Mouse (Mus musculus) CD4-positive, CD25-positive, alpha-beta regulatory T cell, adult 2 months (primary cell): Measurements from ENCODE around the gene Rpl41.
A peak's percentile ranks its signal among the peaks of the same experiment; 100 is the strongest.
"Not testable (repeated sequence)": the region's sequence is repeated elsewhere in the genome, so short reads cannot be mapped to it uniquely, and the experiment has no call there.

Experiments
- DNase-seq: peaks from one replicate; pipeline ENCODE4 v3.0.0-alpha.2; 2012; ENCODE audit warnings: low read depth, low spot score

The Rpl41 gene

DNA sequence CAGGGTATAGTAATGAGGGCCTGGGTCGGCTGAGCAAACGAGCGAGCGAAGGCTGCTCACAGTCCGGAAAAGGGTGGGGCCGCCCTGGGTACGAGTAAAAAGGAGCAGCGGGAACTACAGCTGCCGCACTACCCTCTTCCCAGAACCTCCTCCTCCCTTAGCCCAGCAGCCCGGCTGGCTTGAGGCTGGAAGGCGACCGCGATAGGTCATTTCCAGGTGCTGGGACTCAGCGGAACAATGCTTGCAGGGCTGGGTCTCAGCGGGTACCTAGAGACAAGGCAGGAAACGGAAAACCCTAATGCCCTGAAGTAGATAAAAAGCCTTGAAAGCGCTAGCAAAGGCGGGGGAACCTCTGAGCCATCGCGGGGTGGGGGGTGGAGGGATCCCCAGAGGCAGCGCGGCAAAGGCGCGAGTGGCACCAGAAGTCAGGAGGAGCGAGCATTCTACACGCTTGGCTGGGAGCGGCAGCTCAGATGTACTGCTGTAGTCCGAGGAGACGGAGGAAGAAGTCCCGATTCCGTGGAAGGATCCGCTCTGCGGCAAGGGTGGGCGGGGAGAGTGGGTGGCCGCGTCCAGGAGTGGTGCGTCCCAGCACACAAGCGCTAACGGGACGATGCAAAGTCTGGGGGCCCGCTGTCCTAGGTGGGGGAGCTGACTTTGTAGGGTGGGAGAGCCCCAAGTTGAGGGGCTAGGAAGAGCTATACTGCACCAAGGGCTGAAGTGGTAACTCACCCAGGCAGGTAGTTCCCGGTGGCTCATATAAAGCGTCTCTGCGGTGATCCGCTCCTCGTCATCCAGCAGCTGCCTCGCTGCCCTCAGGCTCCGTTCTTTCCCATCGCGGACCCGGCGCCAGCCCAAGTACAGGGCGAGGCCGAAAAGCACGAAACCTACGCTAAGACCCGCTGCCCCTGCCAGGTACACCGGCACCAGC lies 24.1 kb downstream of the Rpl41 start:
- DNase-seq, result peak; percentile 86

DNA sequence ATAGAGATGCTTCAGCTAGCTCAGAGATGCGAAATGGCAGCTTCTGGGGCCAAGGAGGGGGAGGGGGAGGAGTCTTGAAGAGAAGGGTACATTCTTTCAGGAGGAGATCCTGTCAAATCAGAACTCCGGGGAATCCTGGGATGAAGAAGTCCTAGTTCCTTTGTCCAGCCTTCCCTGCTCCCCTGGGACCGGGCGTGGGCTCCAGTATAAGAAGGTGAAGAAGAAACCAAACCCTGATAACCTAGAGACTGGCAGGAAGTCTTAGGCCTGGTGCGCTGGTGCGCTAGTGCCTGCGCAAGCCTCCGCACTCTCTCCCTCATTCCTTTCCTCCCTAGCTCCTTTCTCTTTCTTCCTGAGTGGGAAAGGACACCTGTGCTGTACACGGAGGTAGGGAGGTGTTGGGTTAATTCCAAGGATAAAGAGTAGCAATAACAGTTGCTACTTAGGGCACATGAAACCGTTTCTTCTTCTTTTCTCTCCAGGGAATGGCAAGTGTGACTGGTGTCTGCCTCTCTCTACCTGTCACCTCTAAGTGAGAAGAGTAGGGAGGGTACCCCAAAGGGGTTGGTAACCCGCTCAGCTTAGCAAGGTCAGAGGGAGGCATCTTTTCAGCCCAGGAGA lies 24.9 kb downstream of the Rpl41 start:
- DNase-seq, result peak; percentile 54

DNA sequence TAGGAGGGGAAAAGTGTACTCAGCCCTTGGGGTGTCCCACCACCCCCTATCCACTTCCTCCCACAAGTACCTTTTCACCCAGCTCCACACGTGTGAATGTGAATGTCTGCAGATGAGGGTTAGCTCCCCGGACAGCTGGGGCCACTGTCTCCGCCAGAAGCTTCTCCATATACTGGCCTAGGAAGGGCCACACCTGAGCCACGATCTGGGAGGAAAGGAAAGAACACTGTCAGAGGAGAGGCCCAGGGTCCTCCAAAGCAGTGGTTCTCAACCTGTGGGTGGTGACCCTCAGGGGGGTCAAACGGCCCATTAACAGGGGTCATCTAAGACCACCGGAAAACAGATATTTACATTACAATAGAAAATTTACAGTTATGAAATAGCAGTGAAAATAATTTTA lies 26.8 kb downstream of the Rpl41 start:
- DNase-seq, result no peak

DNA sequence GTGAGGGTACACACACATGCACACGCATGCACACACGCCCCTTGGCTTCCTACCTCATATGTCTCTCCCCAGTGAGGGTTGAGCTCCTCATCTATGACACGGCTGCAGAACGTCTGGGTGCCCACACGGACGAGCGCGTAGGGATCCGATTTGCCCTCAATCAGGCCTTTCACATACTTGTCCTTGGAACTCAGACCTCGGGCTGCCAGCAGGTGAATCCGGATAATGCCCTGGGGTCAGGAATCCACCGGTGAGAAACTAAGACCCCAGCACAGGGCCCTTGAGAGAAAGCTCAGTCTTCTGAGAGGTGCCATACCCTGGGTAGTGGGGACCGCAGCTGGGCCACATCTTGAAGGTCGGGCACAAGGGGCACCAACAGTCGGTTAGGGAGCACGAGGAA lies 28.5 kb downstream of the Rpl41 start:
- DNase-seq, result no peak

DNA sequence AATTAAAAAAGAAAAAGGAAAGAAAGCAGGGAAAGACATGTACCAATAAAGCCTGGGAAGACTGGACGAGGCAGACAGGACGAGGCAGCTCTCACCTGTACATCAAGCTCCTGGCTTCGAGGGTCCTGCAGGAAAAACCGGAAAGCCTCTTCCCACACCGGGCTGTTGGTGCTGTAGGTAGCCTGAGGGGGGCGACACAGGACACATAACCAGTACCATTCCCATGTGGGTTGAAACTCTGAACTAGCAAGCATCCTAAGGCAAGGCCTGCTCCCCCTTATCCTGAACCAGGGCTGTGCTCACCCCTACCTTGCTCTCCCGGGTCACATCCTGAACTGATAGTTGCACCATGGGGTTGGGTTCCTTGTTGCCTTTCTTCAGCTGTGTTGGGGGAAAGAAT lies 30.3 kb downstream of the Rpl41 start:
- peak; percentile 64 for DNase-seq

DNA sequence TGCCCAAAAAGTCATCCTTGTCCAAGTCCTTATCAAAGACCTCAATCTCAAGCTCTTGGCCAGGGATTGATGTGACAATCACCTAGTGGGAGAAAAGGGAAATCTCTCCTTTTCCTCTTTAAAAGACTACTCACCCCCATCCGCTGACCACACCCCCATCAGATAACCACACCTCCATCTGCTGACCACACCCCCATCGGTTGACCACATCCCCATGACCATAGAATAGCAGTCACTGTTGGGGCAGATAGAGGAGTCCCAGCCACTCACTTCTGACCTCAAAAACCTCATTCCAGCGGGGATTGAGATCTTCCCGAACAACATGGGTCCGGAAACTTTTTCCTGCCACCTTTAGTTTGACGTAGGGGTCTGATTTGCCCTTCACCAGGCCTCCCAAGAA lies 32.4 kb downstream of the Rpl41 start:
- no peak for DNase-seq

DNA sequence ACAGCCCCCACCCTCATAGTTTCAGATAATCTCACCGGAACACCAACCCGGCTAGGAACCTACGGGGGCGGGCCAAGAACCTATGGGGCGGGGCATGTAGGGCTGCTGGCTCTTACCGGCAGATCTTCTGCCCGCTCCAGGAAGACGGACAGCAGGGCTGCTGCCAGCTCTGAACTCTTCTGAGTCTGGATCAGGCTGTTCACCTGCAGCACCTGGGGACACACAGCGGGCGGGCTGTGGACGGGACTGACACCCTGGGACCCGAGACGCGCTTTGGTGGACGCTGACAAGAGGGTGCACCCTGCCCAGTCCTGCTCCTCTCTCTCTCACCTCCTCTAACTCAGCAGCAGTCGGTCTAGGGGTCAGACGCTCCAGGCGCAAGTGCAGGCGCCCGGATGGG lies 33.1 kb downstream of the Rpl41 start:
- DNase-seq, result no peak

DNA sequence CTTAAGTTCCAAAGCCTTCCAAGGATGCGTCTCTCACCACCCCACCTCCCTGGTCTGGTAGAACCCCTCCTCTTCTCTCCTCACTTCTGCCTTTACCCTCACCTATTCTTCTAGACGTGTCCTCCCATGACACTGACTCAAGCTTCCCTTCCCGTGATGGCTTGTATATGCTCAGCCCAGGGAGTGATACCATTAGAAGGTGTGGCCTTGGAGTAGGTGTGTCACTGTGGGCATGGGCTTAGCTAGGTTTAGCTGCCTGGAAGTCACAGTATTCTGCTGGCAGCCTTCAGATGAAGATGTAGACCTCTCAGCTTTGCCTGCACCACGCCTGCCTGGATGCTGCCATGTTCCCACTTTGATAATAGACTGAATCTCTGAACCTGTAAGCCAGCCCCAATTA lies 34.1 kb downstream of the Rpl41 start:
- no peak for DNase-seq

DNA sequence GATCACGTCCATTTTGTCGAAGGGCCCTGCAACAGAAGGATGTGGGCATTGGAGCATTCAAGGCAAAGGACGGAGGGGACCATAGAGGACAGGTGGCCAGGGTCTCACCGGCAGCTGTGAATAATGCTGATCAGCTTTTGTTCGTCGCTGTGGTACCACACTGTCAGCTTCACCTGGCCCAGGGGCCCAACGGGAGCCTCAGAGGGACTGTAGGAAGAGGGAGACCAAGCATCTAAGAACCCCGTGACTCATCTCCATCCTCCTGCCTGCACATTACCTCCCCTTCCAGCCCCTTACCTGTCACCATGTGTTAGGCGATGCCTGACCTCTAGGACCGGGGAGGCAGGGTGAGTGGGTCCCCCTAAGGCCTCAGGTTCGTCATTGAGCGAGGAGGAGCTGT lies 37.3 kb downstream of the Rpl41 start:
- DNase-seq, result no peak

DNA sequence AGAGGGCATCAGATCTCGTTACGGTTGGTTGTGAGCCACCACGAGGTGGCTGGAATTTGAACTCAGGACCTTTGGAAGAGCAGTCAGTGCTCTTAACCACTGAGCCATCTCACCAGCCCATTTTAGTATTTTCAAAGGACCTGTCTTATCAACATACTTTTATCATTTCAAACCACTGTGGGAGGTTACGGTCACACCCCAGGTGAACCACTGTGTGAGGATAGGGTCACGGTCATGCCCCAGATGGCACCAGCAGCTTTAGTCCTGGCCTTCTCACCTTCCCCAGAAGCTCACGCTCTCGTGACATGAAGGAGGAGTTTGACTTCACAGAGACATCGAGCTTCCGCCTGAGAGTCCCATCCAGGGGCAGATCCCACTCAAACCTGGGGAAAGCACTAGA lies 37.9 kb downstream of the Rpl41 start:
- DNase-seq, result no peak

DNA sequence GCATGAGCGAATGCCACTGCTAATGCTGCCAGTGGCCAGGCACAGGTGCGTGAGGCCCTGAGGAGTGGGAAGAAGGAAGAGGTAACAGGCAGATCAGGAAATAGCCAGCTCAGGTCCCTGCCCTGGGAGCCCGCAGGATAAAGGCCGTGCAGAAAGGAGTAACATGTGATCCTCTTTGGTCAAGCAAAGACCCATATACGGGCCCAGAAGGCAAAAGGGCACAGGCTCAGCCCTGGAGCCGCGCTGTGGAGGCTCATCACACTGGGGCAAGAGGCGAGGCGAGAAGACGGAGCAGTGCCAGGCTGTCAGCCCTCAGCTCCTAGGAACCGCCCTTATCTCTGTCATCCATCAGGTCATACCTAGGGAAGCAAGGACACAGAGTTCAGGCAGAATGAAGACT lies 38.8 kb downstream of the Rpl41 start:
- no peak for DNase-seq

DNA sequence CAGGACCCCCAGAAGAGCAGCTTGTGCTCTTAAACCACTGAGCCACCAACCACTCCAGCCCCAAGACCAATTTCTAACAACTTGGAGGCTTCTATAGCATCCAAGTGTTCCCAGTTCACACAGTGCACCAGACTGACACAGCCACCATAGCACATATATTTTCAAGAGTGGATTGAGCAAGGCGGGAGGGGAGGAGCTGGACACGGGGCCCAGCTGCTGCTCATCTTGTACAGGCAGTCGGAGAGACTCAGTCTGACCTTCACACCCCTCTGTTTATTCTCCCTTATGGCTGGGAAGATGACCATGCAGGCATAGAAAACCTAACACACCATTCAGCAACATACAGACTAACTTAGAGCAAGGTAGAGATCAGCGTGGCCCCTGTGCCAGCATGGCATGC lies 39.3 kb downstream of the Rpl41 start:
- DNase-seq, result no peak

DNA sequence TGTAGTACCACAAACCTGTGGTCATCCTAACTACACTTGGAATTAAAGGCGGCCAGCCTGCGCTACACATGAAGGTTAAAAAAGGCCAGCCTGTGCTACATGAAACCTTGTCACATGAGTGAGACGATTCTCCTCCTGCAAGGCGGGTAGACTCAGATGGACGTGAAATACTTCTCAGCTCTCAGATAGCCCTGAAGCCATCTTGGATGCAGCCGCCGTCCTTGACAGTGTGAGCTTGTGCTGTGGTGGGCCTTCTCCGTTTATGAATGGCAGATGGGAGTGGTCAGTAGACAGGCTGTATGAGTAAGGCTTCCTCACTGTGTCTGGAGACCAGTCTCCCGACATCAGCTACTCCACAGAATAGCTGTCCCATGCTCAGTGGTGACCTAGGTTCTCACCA lies 39.9 kb downstream of the Rpl41 start:
- no peak for DNase-seq

DNA sequence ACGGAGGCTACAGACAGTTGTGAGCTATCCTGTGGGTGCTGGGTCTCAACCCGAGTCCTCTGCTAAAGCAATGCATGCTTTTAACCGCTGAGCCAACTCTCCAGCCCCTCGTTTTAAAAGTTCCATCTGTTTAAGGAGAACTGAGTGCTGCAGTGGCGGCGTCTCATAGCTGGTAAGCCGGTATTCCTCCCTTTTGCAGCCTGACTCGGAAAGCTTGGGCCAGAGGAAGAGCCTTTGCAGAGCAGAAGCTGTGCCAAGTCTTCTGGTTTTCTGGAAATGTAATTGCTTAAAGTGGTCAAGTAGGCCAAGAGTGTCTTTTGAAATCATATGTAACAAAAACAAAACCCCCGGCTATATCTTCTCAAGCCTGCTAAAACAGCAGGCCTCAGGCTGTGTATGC lies 40.8 kb downstream of the Rpl41 start:
- no peak for DNase-seq

DNA sequence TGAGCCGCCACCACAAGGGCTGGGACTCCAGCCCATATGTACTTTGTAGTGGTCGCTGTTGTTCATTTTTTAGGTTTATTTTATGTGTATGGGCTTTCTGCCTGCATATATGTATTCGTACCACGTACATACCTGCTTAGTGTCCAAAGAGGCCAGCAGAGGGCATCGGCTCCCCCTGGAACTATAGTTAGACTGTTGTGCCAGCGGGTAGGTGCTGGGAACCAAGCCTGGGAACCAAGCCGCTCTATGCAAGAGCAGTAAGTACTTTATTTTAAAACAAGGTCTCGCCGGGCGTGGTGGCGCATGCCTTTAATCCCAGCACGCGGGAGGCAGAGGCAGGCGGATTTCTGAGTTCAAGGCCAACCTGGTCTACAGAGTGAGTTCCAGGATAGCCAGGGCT lies 43.1 kb downstream of the Rpl41 start:
- no peak for DNase-seq

DNA sequence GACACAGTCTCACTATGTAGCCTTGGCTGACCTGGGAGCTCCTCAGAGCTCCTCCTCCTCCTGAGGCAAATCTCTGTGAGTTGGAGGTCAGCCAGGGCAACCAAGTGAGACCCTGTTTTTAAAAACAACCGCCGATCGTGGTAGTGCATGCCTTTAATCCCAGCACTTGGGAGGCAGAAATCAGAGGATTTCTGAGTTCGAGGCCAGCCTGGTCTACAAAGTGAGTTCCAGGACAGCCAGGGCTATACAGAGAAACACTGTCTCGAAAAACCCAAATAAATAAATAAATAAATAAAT lies 43.8 kb downstream of the Rpl41 start:
- not testable (repeated sequence) for DNase-seq

DNA sequence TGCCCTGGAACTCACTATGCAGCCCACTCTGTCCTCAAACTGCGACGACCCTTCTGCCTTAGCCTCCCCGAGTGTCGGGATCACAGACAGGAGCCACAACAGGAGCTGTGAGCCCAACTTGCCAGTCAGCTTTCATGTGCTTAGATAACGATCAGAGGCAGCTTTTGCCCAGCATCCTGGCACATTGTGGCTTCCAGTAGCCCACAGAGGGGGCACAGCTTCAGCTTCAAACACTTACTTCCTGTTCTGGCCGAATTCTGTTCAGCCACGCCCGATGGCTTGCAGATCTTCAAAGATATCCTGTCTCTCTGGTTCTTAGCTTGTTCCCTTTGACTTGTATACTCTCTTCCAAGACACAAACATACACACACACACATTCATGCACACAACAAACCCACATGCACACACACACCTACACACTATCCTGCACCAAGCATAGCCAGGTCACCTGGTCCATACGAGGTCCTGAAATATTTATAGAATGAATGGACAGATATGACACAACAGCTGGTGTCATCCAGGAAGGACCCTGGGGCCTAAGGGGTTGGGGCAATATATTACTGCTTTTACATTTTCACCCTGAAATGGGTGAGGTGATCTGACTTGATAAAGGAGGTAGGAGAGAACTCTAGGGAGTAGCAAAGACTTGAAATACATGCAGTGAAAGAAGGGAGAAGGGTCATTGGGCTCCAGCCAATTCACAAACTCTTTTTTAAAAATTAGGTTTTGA lies 44.3 kb downstream of the Rpl41 start:
- peak; percentile 67 for DNase-seq

DNA sequence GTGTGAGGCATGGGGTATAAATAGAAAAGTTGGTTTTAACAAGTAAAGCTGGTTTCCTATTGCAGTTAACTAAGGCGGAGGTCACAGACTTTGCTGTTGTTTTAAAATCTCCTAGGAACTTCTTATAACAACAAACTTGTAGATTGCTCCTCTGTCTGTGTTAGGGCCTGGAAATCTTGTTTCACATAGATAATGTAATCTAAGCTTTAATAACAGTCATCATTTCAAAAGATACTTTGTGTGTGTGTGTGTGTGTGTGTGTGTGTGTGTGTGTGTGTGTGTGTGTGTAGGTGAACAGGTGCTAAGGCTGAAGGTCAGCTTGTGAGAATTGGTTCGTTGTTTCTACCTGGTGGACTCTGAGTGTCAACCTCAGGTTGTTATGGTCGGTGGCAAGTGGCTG lies 45.1 kb downstream of the Rpl41 start:
- DNase-seq, result no peak

DNA sequence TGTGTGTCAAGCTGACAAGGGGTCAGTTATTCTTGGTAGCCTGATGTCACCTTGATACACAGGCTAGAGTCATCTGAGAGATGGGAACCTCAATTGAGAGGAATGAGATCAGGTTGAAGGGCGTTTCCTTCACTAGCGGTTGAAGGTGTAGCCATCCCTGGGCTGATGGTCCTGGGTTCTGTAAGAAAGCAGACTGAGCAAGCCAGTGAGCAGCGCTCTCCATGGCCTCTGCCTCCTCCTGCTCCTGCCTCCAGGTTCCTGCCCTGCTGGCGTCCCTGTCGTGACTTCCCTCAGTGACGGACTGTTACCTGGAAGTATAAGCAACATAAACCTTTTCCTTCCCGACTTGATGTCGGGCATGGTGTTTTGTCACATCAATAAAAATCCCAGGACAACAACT lies 45.6 kb downstream of the Rpl41 start:
- no peak for DNase-seq

DNA sequence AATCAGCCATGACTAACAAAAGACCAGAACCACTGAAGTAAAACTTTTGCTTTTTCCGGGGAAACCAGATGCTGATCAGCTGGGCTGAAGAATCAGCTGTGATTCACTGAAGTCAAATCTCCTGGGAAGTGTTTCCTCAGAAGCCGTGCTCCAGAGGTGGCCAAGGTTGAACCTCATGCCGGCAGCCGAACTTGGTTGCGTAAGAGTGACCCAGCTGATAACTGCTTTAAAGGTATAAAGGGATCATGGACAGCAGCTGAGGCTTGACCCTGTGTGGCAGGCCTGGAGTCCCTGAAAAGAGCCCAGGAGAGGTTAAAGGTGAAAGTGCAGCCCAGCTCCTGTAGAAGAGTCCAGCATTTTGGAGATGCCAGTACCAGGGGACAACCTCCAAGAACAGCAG lies 46.8 kb downstream of the Rpl41 start:
- DNase-seq, result no peak

DNA sequence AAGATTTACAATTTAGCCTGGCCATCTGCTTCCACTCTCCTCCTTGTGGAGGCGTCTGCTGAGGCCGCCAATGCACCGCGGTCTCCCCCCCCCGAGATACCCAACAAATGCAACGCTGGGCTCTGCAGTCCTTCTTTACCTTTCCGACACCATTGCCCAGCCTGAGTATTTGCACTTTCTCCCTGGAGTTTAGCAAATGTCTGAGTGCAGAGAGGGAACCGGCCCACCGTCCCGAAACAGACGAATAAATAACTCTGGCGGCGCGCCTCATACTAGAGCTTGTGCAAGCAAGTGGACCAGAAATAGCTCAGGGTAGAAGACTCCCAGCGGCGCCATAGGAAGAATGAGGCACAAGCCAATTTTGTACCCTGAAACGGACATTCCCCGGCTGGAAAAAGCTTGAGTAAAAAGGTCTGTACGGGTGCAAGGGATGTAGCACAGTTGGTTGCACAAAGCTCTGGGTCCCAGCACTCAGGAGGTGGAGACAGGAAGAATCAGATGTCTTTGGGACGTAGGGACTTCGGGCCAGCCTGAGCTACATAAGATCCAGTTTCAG lies 49.9 kb downstream of the Rpl41 start:
- DNase-seq, result no peak

DNA sequence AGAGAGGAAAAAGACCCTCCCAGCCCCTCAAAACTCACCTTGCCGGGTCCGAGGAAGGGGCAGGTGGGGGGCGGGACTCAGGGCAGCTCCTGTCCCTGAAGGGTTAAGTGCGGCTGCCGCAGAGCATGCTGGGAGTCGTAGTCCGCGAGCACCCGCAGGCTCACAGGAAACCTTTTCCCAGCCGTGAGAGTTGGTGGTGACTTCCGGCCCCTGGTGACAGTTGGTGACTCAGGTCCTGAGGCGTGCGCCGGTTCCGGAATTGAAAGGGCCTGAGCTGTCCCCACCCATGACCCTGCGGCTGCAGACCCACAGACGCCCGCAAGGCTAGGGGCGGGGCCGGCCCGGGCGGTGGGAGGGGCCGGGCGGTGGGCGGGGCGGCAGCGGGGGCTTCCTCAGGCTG lies 50.5 kb downstream of the Rpl41 start, which contains the start of gene Myl6b:
TSS of gene Myl6b (minus strand) at position 96 of the 400 bp plus-strand sequence.
- DNase-seq, result peak; percentile 97
